Mouse (Mus musculus) bone marrow macrophage, adult 2 months (primary cell): ENCODE measurements around the gene Tbc1d24.

Experiments used
- CTCF ChIP-seq: IDR thresholded peaks from 2 replicates; pipeline ENCODE4 v1.5.1; 2012; ENCODE audit warnings: low read depth, mild to moderate bottlenecking, low read length, moderate library complexity
- POLR2A ChIP-seq: IDR thresholded peaks from 2 replicates; pipeline ENCODE4 v1.6.1; 2012; ENCODE audit warnings: mild to moderate bottlenecking, low read depth, low read length, borderline replicate concordance

GRCm38 (mm10) chr17:24155742-24156141, 49.6 kb downstream of the Tbc1d24 start:
- no peak for TF ChIP-seq CTCF
- TF ChIP-seq POLR2A = no peak
